Mouse (Mus musculus) liver, adult 2 months (tissue): ENCODE results near the gene Hbq1b.

Experiments used
- CTCF ChIP-seq: fragments of 200-500 bp; IDR thresholded peaks from 2 replicates; pipeline ENCODE4 v1.5.1; 2011; ENCODE audit warnings: low read depth, low read length, control low read depth
- POLR2A ChIP-seq: fragments of 200-500 bp; IDR thresholded peaks from 2 replicates; pipeline ENCODE4 v1.6.1; 2011; ENCODE audit warnings: low read length, control low read depth; ENCODE audit not compliant: insufficient read depth; ENCODE audit errors: extremely low read depth

- TF ChIP-seq POLR2A: no peak
- no peak for TF ChIP-seq CTCF
These were observed 694 bp downstream of the Hbq1b start for GRCm38 (mm10) chr11:32287493-32287825.
